Mouse (Mus musculus): ENCODE results near the gene Camk1. TPM values are rescaled to one million over a fixed set of nuclear protein-coding genes. Genes with fewer than 3 reads are reported as not detected.

Gene Camk1
- polyA plus RNA-seq, 1 experiment from 2014 or later, result 37.0 TPM

DNA sequence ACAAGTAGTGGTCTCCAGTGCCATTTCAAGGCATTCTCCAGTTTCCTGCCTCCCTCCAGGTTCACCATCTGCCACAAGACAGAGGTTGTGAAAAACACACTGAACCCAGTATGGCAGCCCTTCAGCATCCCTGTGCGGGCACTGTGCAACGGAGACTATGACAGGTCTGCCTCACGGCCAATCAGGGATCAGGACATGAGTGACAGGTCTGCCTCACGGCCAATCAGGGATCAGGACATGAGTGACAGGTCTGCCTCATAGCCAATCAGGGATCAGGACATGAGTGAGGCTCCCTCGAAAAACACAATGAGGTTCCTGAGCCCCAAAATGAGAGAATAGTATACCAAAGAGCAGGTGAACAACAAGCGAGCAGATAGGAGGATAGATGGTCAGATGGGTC is 53.4 kb downstream of the Camk1 start:
- no peaks in the 10 kb centered on the region for H3K9me3 ChIP-seq (ENCODE audit: control insufficient read depth)
- WGBS, result 65% methylated on average over 6 of the region's 6 CpGs
- no peak for TF ChIP-seq CTCF (IDR thresholded peaks at IDR 0.05; ENCODE audit: low read depth)
- ATAC-seq, result no peak
- no peak overlapping the region for H3K4me3 ChIP-seq (ENCODE audit: low read depth, low read length)
- H3K4me1 ChIP-seq (replicated peaks; ENCODE audit: control insufficient read depth, insufficient read depth, low read length), result no peaks in the 10 kb centered on the region
- H3K9ac ChIP-seq (ENCODE audit: low read depth, low read length), result no peak overlapping the region
- H3K4me2 ChIP-seq (replicated peaks; ENCODE audit: low read depth), result no peak overlapping the region
- H3K36me3 ChIP-seq (ENCODE audit: control insufficient read depth, insufficient read depth), result no peaks in the 10 kb centered on the region
- H3K27me3 ChIP-seq (replicated peaks; ENCODE audit: control insufficient read depth, insufficient read depth, low read length), result no peaks in the 10 kb centered on the region
- no peak overlapping the region for H3K27ac ChIP-seq (ENCODE audit: low read depth, low read length)

DNA sequence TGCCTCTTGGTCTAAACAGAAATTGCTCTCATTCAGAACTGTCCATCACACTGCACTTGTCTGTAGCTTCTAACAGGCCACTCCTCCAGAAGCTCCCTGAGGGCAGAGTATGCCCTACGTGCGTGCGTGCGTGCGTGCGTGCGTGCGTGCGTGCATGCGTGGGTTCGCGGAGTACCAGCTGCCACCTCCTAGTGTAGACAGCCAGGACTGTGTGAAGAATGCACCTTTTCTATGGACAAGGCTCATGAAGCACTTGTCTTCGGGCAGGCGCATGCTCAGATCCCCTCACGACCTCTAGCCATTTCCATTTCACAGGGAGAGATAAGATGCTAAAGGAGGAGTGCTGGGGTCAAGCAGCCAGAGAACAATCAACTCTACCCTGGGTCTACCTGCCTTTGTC is 54.4 kb downstream of the Camk1 start:
- 89% methylated on average over 15 of the region's 15 CpGs for WGBS
- no peak for TF ChIP-seq CTCF (IDR thresholded peaks at IDR 0.05; ENCODE audit: low read depth)
- no peak overlapping the region for H3K9ac ChIP-seq (ENCODE audit: low read depth, low read length)

DNA sequence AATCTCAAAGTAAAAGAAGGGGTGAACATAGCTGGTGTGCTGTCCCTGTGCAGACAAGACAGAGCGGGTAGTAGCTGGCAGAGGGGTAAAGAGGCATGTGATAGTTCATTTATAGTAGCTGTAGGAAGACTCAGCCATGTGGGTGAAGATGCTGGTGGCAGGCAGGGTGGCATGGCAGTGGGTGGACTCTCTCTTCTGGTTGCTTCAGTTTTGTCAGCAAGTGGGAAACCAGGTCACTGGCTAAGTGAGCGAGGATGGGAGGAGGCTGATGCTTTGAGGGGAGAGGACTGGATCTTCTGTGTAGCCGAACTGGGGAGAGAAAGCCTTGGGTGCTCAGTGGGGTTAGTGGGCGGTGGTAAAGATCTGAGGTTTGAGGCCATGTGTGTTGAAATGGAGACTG is 56.5 kb downstream of the Camk1 start:
- ATAC-seq, result no peak
- Histone ChIP-seq H3K9ac (ENCODE audit: low read depth, low read length) (no peak overlapping the region), H3K36me3 (ENCODE audit: control insufficient read depth, insufficient read depth) (no peaks in the 10 kb centered on the region), H3K4me1 (replicated peaks; ENCODE audit: control insufficient read depth, insufficient read depth, low read length) (no peaks in the 10 kb centered on the region), H3K27me3 (replicated peaks; ENCODE audit: control insufficient read depth, insufficient read depth, low read length) (peaks cover 14% of the 10 kb centered on the region), H3K9me3 (ENCODE audit: control insufficient read depth) (no peaks in the 10 kb centered on the region), H3K4me2 (replicated peaks; ENCODE audit: low read depth) (no peak overlapping the region), H3K27ac (ENCODE audit: low read depth, low read length) (no peak overlapping the region), H3K4me3 (ENCODE audit: low read depth, low read length) (no peak overlapping the region)
- no peak for TF ChIP-seq CTCF (IDR thresholded peaks at IDR 0.05; ENCODE audit: low read depth)
- WGBS, result 65% methylated on average over 4 of the region's 4 CpGs

More for the DNA sequence above, 54.4 kb downstream of the Camk1 start:
- Histone ChIP-seq H3K9me3 (ENCODE audit: control insufficient read depth) (no peaks in the 10 kb centered on the region), H3K36me3 (ENCODE audit: control insufficient read depth, insufficient read depth) (no peaks in the 10 kb centered on the region), H3K4me3 (ENCODE audit: low read depth, low read length) (no peak overlapping the region), H3K27ac (ENCODE audit: low read depth, low read length) (no peak overlapping the region), H3K27me3 (replicated peaks; ENCODE audit: control insufficient read depth, insufficient read depth, low read length) (no peaks in the 10 kb centered on the region; the same call in 1 of the 2 replicates), H3K4me2 (replicated peaks; ENCODE audit: low read depth) (no peak overlapping the region), H3K4me1 (replicated peaks; ENCODE audit: control insufficient read depth, insufficient read depth, low read length) (no peaks in the 10 kb centered on the region)
- ATAC-seq, result no peak

DNA sequence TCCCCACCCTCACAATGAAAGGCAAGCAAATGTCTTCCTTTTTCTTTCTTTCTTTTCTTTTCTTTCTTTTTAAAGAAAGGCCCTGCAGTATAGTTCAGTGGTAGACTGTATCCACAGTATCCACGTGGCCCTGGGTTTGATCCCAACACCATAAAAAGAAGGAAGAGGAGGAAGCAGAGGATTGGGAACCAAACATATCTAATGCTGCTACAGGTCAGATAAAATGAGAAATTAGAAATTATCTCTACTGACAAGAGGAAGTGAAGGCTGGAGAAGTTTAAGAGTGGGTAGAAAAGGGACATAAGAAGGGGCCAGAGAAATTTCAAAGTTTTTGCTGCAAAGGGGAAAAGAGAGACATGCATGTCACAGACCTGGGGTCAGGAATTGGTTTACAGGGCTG is 57.5 kb downstream of the Camk1 start:
- Histone ChIP-seq H3K4me2 (replicated peaks; ENCODE audit: low read depth) (no peak overlapping the region), H3K9me3 (ENCODE audit: control insufficient read depth) (no peaks in the 10 kb centered on the region)
- no peak for ATAC-seq

DNA sequence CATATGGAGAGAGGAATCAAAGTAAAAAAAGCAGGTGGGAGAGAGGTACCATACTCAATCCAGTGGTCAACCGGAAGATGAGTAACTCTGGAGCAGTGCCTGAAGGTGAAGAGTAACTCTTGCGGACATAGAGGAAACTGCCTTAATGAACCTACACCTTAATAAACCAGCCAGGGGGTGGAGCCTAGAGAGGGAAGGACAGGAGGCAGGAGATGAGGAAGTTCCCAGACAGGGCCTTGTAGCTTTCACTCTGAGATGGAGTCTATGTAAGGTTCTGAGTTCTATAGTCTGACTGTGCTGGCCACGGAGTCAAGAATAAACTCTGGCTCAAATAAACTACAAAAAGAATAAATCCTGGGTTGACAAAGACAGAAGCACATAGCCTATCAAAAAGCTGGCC is 58.9 kb downstream of the Camk1 start:
- Histone ChIP-seq H3K9ac (ENCODE audit: low read depth, low read length) (no peak overlapping the region), H3K4me2 (replicated peaks; ENCODE audit: low read depth) (no peak overlapping the region), H3K4me3 (ENCODE audit: low read depth, low read length) (no peak overlapping the region), H3K9me3 (ENCODE audit: control insufficient read depth) (no peaks in the 10 kb centered on the region), H3K27me3 (replicated peaks; ENCODE audit: control insufficient read depth, insufficient read depth, low read length) (peaks cover 19% of the 10 kb centered on the region), H3K4me1 (replicated peaks; ENCODE audit: control insufficient read depth, insufficient read depth, low read length) (no peaks in the 10 kb centered on the region), H3K36me3 (ENCODE audit: control insufficient read depth, insufficient read depth) (peaks cover 6% of the 10 kb centered on the region), H3K27ac (ENCODE audit: low read depth, low read length) (no peak overlapping the region)
- no peak for ATAC-seq
- 67% methylated on average over 3 of the region's 3 CpGs for WGBS
- TF ChIP-seq CTCF (IDR thresholded peaks at IDR 0.05; ENCODE audit: low read depth), result no peak

More for the DNA sequence above, 57.5 kb downstream of the Camk1 start:
- 65% methylated on average over 1 of the region's 1 CpGs for WGBS
- Histone ChIP-seq H3K4me3 (ENCODE audit: low read depth, low read length) (no peak overlapping the region), H3K36me3 (ENCODE audit: control insufficient read depth, insufficient read depth) (no peaks in the 10 kb centered on the region), H3K27me3 (replicated peaks; ENCODE audit: control insufficient read depth, insufficient read depth, low read length) (peaks cover 19% of the 10 kb centered on the region), H3K27ac (ENCODE audit: low read depth, low read length) (no peak overlapping the region), H3K9ac (ENCODE audit: low read depth, low read length) (no peak overlapping the region), H3K4me1 (replicated peaks; ENCODE audit: control insufficient read depth, insufficient read depth, low read length) (no peaks in the 10 kb centered on the region)
- TF ChIP-seq CTCF (IDR thresholded peaks at IDR 0.05; ENCODE audit: low read depth), result no peak

Other genes starting within 250 kb of the Camk1 start
- 0.78 and 0.95 TPM in 2 replicates for gene Lhfpl4, start 148.6 kb downstream of the Camk1 start, polyA plus RNA-seq (2015; fragmentation: Nextera tagmentation; extraction: Ambion mirVana)
- 31.5 and 37.2 TPM in 2 replicates for gene Mtmr14, start 106.1 kb downstream of the Camk1 start, polyA plus RNA-seq (2015; fragmentation: Nextera tagmentation; extraction: Ambion mirVana)
- not detected in 2 replicates for gene Cpne9, start 61.7 kb downstream of the Camk1 start, polyA plus RNA-seq (2015; fragmentation: Nextera tagmentation; extraction: Ambion mirVana)
- gene Brpf1, start 36.8 kb downstream of the Camk1 start, polyA plus RNA-seq (2015; fragmentation: Nextera tagmentation; extraction: Ambion mirVana), result 7.3 and 8.3 TPM in 2 replicates
- 8.0 and 9.7 TPM in 2 replicates for gene Ogg1, start 17.0 kb downstream of the Camk1 start, polyA plus RNA-seq (2015; fragmentation: Nextera tagmentation; extraction: Ambion mirVana)
- 19.7 and 23.5 TPM in 2 replicates for gene Tada3, start 33.9 kb upstream of the Camk1 start, polyA plus RNA-seq (2015; fragmentation: Nextera tagmentation; extraction: Ambion mirVana)
- gene Arpc4, start 34.1 kb upstream of the Camk1 start, polyA plus RNA-seq (2015; fragmentation: Nextera tagmentation; extraction: Ambion mirVana), result 409 and 418 TPM in 2 replicates
- gene Ttll3, start 45.3 kb upstream of the Camk1 start, polyA plus RNA-seq (2015; fragmentation: Nextera tagmentation; extraction: Ambion mirVana), result 1.4 and 1.6 TPM in 2 replicates
- gene Rpusd3, start 75.4 kb upstream of the Camk1 start, polyA plus RNA-seq (2015; fragmentation: Nextera tagmentation; extraction: Ambion mirVana), result 21.5 and 23.9 TPM in 2 replicates
- 231 and 259 TPM in 2 replicates for gene Cidec, start 91.8 kb upstream of the Camk1 start, polyA plus RNA-seq (2015; fragmentation: Nextera tagmentation; extraction: Ambion mirVana)
- gene Jagn1, start 98.6 kb upstream of the Camk1 start, polyA plus RNA-seq (2015; fragmentation: Nextera tagmentation; extraction: Ambion mirVana), result 44.9 and 48.8 TPM in 2 replicates
- gene Il17re, start 114.5 kb upstream of the Camk1 start, polyA plus RNA-seq (2015; fragmentation: Nextera tagmentation; extraction: Ambion mirVana), result 2.2 and 2.3 TPM in 2 replicates
- gene Il17rc, start 127.4 kb upstream of the Camk1 start, polyA plus RNA-seq (2015; fragmentation: Nextera tagmentation; extraction: Ambion mirVana), result 16.5 and 17.4 TPM in 2 replicates
- 8.5 and 9.7 TPM in 2 replicates for gene Creld1, start 139.3 kb upstream of the Camk1 start, polyA plus RNA-seq (2015; fragmentation: Nextera tagmentation; extraction: Ambion mirVana)
- 0.47 and 0.52 TPM in 2 replicates for gene Prrt3, start 157.9 kb upstream of the Camk1 start, polyA plus RNA-seq (2015; fragmentation: Nextera tagmentation; extraction: Ambion mirVana)
- 77.2 and 77.9 TPM in 2 replicates for gene Emc3, start 187.7 kb upstream of the Camk1 start, polyA plus RNA-seq (2015; fragmentation: Nextera tagmentation; extraction: Ambion mirVana)
- gene Fancd2, start 187.7 kb upstream of the Camk1 start, polyA plus RNA-seq (2015; fragmentation: Nextera tagmentation; extraction: Ambion mirVana), result 1.4 and 1.7 TPM in 2 replicates